Mouse (Mus musculus): Measurements from ENCODE around the gene Abi2.

Abi2 gene

DNA sequence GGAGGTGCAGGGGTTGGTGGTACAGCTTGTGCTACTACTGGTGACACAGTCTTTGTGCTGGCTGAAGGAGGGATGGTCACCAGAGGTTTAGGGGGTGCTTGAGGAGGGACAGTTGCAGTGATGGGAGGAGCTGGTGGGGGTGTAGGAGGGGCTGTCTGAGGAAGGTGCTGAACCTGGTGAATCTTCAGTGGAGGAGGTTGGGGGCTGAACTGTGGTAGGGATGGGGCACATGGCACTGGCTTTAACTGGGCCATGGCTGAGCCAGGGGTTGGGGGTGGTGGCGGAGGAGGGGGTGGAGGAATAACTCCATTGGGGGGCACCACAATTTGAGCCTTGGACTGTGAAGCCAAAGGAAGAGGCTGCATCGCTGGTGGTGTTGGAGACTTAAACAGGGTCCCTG, 80.2 kb downstream of the Abi2 start:
- DNase-seq (ENCODE audit: low spot score in 2 of 2) = no peak

DNA sequence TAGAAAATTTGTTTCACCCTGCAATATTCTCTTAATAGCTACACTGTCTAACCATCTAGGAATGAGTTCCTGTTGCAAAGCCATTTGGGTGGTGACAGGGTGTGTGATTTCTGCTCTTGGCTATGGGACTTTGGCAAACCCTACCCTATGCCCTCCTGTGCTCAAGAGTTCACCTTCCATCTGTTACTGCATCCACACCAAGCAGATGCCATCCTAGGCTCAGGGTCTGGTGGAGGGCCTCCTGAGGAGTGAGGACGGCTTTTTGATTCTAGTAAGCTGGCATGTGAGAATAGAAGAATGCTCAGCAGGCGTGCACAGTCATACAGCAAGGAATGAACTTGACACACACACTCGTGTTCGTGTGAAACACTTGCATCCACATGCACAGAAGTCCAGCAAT, 81.1 kb downstream of the Abi2 start:
- no peak for DNase-seq (ENCODE audit: low spot score in 2 of 2)

DNA sequence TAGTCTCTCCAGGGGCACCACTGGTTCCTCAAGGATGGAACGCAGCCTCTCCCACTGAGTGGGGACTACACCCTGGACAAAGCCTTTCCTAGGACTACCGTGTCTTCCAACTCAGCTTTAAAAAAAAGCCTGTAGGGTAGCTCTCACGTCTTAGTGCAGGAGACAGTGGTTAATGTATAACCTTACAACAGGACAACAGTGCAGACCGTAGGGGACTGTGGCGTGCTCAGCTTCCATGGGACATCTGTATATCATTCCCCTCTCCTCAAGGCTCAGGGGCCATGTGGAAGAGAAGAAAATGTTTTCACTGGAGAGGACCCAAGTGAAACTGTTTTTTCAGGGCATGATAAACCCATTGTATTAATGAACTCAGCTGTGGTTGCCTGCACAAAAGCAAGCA, 83.0 kb downstream of the Abi2 start:
- no peak for DNase-seq (ENCODE audit: low spot score in 2 of 2)

DNA sequence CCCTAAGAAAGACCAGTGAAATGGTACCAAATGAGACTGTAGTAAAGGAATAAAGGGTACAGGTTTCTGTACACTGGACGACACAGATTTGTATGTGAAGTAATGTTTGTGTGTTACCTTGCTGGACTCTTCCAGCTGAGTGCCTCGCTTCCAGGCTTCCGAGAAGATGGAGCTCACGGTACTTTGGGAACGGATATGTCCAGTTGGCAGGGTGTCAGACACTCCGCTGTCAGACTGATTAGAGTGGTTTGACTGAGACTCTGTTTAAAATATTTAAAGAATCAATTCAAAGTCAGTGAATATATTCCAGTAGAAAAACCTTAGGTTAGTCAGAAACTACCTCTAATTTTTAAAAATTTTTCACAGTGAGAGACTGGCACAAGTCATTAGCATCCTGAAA, 84.0 kb downstream of the Abi2 start:
- DNase-seq (ENCODE audit: low spot score in 2 of 2) = no peak

DNA sequence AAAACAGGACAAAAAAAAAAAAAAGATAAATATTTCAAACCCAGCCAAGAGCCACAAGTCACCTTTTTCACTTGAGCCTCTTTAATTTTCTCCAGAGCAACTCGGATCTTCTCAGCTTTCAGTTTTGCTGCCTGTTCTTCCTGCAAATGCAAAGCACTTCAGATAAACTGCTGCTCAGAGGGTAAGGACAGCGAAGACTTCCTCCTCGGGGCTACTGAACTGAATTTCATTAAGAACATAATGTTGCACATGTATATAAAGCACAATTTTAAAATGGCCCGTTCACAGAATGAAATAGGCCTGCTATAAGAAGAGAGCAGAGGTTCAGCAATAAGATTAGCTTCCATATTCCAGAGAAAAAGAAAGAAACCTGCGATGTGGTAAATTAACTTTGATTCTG, 94.0 kb downstream of the Abi2 start:
- no peak for DNase-seq (ENCODE audit: low spot score in 2 of 2)

DNA sequence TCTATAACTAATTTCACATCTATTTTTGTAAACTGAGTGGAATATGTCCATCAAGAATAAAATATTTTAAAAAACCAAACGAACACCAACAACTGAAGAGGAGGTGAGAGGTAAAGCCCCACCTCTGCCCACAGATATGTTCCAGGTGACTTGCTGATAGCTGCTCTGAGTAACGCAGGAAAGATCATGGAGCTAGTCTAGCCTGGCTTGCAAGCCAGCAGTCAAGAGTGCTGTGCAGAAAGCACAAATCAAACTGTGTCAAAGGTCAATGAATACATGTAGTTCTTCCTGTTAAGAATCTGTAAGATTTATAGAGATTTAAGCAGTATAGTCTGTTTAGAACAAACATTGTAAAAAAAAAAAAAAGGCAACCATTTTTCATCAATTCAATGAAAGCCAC, 101.2 kb downstream of the Abi2 start:
- DNase-seq (ENCODE audit: low spot score in 2 of 2) = no peak

DNA sequence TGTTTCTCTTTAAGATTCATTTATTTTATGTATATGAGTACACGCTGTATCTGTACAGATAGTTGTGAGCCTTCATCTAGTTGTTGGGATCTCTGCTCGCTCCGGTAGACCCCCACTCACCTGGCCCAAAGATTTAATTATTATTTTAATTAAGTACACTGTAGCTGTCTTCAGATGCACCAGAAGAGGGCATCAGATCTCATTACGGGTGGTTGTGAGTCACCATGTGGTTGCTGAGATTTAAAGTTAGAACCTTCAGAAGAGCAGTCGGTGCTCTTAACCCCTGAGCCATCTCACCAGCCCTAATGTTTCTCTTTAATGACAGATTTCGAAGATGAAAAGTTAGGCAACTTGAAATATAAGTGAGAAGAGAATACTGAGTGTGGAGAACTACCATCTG, 120.7 kb downstream of the Abi2 start:
- DNase-seq (ENCODE audit: low spot score in 2 of 2) = no peak

DNA sequence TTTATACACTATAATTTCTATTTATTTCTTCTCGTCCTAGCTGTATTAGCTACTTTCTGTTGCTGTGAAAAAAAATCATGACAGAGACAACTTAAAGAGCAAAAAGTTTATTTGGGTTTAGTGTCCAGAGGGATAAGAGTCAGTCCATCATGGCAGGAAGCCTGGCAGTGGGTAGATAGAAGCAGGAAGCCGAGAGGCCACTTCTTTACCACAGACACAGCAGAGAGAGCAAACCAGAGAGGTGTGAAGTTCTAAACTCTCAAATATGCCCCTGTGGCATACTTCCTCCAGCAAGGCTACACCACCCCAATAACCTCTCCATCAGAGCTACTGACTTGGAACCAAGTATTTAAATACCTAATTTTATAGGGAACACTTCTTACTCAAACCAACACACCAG, 121.2 kb downstream of the Abi2 start:
- no peak for DNase-seq (ENCODE audit: low spot score in 2 of 2)
